Mouse (Mus musculus) liver, adult (tissue): Measurements from ENCODE around the gene Plce1.

Experiments
- GATA4 ChIP-seq: IDR thresholded peaks from 2 replicates; pipeline ENCODE4 v1.6.1; 2014; ENCODE audit warnings: mild to moderate bottlenecking, low read length; ENCODE audit not compliant: insufficient replicate concordance

Plce1 gene

DNA sequence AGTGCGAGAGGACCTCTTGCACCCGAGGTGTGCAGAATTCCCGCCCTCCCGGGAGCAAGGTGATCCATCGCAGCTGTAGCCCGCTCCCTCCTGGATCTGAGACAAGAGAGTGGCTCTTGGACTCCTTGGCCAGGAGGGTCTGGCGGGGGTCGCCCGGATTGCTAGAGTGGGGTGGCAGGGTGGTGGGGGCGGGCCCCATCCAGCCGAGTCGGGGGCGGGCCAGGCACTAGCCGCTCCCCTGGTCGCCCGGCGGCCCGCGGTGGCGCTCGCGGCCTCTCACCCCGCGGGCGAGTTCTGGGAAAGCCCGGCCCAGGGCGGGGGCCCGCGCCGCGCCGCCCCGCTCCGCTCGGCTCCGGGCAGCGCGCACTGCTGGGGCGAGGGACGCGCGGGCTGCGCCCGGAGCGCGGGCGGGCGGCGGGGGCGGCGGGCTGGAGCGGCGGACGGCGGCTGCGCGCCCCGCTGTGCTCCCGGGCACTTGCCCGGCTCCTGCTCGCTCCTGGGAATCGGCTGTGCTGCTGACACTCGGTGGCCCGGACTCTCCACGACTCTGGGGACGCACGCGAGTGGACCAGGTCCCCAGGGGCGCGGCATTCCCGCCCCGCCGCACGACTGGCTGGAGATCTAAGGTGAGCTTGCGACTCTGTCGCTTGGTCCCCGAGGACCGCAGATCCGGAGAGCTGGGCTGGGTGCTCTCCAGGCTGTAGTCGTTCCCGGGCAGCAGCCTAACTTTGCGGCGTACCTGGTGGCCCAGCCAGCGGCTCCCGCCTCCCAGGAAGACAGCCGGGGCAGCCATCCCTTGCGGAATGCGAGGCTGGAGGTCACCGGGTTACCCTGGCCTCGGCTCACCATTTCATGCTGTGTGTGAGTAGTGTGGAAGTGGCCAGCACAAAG, at the start of gene Plce1:
Gene Plce1, plus strand, starts transcription at position 379 of the 891 bp plus-strand sequence.
- TF ChIP-seq GATA4, result no peak

DNA sequence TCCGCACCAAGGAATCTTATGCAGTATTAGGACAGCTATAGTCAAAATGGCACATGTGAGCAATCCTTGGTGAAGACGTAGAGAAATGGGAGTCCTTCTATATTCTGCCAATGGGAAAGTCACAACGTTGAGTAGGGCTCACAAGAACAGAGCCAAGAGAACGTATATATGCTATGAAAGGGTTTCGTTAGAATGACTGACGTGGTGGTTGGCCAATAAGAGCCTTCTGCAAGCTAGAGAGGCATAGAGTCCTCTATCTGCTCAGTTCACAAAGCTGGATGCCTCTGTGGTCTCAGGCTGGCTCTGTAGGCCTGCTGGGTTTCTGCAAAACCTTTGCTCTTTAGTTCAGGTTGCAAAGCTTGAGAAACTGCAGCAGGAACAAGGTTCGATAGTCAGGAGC, 49.6 kb upstream of the Plce1 start:
- no peak for TF ChIP-seq GATA4

DNA sequence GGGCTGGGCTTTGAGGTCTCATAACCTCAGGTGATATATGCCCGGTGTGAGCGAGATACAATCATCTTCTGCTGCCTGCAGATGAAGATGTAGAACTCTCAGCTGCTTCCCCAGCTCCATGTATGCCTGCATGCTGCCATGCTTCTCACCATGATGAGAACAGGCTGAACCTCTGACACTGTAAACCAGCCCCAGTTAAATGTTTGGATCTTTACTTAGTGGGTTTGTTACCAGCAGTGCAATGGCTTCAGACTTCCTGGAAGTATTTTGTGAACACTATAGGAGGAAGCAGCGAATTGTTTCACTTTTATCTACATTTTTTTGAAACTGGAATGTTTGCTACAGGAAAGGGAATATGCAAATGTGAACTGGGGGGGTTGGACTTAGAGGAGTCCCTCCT, 48.9 kb upstream of the Plce1 start:
- no peak for TF ChIP-seq GATA4

DNA sequence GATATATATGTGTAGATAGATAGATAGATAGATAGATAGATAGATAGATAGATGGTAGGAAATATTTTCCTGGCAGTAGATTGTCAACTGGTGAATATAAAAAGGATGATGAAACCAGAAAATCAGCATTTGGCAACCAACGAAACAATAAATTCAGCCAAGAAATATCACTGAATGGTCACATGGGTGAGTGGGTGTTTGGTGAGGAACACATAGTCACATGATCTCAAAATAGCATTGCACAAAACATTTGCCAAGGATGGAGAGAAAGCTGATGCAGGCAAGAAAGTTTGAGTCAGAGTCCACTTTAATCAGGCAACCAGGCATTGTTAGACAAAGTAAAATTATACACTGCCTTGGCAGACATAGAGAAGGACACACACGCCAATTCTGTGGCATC, 47.5 kb upstream of the Plce1 start:
- no peak for TF ChIP-seq GATA4

DNA sequence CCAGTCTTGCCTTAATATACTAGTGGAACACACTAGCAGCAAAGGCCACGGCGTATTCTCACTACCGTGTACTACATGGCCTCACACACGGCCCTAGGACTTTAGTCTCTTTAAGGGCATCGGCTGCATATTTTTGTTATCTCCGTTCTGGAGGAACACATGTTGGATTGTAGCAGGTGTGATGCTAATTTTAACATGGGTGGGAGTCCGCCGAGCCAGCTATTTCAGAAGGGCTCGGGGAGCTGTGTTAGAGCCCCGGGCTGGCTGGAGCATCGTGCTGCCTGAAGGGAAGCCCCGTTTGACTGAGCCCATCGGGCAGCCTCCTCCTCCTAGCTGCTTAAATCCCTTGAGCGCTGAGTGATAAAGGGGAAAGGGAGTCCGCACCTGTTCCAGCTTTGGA, 45.7 kb upstream of the Plce1 start:
- TF ChIP-seq GATA4, result no peak

DNA sequence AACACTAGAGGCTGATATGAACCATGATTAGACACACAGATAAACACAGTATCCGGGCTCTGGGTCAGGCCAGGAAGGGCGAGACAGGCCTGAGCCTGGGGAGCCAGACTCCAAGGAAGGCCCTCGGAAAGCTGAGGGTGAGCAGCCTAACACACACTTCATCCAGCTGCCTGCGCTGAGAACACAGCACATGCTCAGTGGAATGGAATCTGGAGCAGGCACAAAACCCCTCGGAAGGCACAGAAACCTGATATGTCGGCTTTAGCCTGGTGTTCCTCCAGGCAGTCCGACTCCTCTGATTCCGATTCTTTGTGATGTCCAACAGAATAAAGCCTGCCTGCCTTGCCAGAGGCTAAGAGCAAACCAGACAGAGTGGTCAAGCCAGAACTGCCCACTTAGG, 39.0 kb upstream of the Plce1 start:
- no peak for TF ChIP-seq GATA4

DNA sequence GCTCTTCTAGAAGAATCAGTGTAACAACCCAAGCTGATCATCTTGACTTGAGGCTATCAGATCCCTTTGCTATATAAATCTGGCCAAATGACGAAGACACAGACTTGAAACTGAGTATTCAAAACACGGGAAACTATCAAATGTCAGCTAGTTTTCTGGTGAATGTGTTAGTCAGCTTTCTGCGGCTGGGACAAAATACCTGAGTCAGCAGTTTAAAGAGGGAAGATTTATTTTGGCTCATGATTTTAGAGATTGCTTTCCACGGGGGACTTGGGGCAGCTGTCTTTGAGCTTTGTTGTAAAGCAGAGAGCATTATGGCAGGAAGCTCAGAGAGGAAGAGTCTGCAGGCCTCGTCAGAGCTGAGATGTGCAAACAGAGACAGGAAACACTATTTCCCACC, 35.2 kb upstream of the Plce1 start:
- TF ChIP-seq GATA4, result no peak

DNA sequence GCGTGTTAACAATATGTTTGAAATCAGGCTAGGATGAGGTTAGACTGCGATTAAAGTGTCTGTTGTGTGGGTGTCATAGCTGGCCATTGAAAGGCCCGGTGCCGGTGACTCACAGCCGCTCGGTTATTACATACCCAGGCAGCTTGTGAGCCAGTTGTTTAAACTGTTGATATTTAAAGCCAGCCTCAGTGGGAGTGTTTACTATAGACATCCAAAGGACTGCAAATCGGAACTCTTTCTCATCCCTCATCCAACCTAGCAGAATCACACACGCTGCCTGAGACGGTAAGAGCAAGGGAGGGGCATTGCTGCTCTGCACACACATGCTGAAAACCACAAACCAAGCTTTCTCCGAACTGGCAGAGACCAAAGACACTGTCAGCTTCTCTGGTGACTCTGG, 25.7 kb upstream of the Plce1 start:
- TF ChIP-seq GATA4, result no peak

DNA sequence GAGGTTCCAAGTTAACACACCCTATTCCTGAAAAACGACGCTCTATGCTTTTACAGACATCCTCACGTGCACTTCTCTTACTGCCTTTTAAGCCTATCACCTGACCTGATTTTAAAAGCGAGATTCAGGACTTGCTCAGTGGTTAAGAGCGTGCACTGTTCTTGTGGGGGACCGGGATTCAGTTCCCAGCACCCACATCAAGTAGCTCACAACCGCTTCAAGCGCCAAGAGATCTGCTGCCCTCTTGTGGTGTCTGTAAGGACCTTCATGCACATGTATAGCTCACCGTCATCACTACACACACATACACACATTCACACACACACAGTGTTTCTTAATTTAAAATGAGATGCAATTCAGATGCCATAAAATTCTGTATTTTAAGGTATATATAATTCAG, 21.9 kb upstream of the Plce1 start:
- TF ChIP-seq GATA4, result no peak

DNA sequence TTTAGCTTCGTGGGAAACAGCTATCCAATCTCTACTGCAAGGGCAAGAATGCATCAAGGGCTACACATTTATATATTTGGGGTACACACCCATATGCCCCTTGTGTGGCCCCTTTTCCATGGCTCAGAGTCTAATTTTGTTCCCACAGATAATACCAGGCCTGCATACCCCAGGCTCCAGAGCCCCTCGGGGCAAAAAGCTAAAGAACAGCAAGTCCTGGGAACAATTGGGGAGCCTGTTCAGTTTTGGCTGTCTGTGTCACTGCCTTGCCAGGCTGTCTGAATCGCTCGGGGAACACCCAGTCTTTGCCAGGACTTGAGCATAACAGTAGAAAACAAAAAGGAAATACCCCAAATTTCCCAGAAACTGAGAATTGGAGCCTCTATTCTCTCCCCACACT, 20.2 kb upstream of the Plce1 start:
- no peak for TF ChIP-seq GATA4

DNA sequence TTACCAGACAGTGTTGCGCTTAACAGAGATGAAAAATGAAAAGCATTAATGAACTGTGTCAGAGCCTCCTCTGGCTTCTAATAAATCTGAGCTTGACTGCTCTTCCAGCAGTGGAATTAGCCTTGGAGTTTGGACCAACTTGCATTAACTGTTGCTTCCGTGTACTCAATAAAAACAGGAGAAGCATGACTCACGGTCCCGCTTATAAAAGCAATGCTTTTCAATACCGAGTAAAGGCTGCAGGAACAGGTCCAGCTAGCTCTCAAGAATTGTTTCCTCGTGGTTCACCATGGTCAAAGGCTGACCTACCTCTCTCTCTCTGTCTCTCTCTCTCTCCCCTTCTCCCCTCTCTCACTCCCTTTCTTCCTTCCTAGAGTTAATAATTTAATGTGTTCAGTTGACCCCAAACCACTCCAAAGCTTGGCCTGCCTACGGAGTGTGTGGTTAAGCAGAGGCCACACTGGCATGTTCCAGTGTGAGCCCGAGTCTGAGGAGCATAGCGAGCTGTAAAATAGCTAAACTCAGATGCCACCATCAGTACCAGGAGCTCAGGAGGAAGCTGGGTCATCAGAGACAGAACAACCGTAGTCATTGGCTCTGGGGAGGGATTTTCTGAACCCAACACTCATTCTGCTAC, 10.5 kb upstream of the Plce1 start:
- TF ChIP-seq GATA4, result no peak

DNA sequence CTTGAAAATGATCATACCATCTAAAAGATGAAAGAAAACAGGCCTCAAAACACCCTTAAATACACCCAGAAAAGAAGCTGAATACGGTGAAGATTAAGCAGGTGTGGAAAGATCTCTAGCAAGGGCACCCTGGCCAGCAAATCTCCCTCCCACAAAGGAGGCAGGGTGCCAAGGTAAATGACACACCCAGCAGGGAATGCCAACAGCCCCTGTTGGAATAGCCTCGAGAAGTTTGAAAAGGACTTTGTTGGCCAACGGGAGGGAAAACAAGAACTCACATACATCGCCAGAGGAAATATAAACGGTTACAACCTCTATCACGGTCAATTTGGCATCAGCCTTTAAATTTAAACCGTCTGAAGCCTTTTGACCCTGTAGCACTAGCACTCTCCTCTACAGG, 5.5 kb upstream of the Plce1 start:
- TF ChIP-seq GATA4, result no peak

DNA sequence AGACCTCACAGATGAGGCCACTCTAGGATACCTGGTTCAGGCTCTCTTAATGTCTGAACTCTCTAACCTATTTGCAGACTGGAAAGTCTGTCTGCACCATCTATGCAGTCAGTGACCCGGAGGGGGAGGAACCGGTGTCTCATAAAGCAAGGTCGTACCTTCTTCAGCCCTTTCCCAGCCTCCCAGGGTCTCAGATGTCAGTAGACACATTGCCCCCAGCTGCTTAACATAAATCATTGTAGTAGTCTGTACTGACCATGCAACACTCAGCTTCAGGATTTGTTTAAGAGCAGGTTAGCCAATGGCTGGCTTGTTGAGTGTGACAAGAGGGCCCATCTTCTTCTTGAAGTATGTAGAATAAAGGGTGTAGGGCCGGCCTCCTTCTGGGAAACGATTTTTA, 2.6 kb upstream of the Plce1 start:
- TF ChIP-seq GATA4, result no peak

DNA sequence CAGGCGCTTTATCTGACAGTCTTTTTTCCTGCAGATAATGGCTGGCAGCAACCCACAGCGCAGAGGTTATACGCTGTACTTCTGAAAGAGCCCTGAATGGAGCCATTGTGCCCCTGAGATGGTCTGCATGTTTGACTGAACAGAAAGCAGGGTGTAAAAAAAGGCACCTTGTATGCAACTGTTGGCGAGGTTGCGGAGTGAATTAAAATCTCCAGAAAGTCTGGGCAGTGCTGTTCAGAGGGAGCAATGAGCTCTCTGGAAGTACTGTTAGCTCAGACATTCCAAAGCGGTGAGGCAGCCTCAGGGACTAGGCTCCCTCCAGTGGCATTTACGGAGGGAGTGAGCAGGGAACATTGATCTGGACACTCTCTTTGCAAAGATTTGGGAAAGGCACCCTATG, 2.0 kb upstream of the Plce1 start:
- no peak for TF ChIP-seq GATA4

DNA sequence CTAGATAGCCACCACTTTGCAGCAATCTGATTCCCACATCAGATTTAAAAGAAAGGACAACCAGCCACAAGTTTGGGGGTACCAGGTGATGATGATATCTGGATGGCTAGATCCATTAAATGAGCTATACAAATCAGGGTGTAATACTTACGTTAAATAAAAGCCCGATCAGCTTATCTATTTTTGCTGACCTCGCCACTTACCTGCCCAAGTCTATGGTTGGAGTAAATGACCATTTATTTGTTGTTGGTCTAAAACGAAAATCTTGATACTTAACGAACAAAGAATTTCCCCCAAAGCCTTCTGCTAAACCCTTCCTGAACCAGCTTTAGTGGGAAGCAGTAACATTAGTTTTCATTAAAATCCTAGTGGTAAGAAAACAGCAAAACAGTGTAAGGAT, 1.4 kb upstream of the Plce1 start:
- TF ChIP-seq GATA4, result no peak

DNA sequence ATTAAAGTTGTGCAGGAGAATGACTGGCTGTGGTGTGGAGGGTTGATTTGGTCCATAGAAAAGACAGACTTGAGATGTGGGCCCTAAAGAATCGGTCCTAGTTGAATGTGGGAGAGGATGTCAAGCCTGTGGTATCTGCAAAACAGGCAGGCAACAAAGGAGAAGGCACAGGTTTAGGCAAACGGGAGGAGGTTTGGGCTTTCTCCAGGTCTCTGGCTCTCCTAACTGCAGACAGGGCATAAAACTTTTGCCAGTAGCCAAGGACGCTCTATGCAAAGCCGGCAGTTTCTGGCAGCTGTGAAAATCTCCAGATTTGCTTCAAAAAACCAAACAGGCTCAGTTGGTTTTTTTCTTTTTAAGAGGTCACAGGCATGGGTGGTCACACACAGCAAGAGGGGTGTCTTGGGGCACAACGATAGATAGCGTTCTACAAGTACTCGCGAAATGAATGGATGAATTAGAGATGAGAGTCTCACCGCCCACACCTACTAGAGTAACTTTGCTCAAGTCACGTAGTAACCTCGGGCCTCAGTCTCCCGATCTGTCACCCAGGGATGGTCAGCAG, 671 bp upstream of the Plce1 start:
- no peak for TF ChIP-seq GATA4
